Mouse (Mus musculus) liver, embryonic 14.5 days (tissue): ENCODE measurements around the gene Apod.

Source experiments
- CTCF ChIP-seq: IDR thresholded peaks from 2 replicates; pipeline ENCODE4 v1.5.1; 2016; ENCODE audit warnings: antibody characterized with exemption, low read depth, control low read depth
- EP300 ChIP-seq: IDR thresholded peaks from 2 replicates; pipeline ENCODE4 v1.6.1; 2016; ENCODE audit warnings: antibody characterized with exemption, low read depth

DNA sequence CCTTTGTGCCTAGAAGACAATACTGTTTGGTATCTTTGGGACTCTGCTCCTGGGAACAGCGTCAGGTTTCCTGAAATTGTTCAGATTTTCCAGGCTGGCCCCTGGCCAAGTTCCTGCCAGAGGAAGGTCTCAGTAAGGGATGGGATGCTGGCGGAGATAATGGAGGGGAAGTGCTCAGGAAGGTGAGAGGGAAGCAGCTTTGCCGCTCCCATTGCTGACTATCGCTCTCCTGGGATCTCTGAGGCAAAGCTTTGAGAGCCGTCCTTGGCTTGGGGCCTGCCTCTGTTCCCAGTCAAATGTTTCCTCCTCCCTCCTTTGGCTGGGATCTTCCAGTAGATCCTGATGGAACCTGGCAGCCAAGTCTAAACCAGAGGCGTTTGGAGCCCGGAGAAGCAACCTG lies 38.1 kb downstream of the Apod start:
- TF ChIP-seq EP300 (no peak), CTCF (no peak)
